Mouse (Mus musculus): ENCODE results near the gene Akr1b10.
A peak's percentile ranks its signal among the peaks of the same experiment; 100 is the strongest.
"Not testable (repeated sequence)": the region's sequence is repeated elsewhere in the genome, so short reads cannot be mapped to it uniquely, and the experiment has no call there.

Gene Akr1b10

DNA sequence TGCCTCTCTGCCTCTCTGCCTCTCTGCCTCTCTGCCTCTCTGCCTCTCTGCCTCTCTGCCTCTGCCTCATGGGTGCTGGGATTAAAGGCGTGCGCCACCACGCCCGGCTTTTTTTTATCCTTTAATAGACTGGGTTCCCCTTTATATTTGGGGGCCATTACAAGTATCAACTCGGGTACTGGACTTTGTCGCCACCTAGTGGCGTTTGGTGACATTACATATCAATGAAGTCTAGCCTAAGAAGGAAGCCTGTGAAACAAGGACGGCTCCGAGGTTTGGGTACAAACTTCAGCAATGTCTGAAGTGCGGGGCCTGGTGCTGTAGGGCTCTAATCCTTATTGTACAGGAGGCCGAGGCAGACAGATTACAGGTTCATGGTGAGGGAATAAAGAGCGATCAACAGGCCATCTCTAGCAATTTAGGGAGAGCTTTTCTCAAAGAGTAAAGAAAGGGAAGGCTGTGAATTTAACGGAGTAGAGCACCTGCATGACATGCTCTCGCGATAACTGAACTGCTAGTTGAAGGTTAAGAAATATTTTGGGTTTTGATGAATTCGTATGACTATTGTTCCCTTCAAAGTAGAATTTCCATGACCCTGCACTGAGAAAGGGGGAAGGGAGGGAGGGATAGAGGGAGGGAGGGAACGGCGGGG lies 12.2 kb upstream of the Akr1b10 start:
- peak; percentile 78 for DNase-seq (ENCODE audit: extremely low spot score, low read depth, low spot score)

DNA sequence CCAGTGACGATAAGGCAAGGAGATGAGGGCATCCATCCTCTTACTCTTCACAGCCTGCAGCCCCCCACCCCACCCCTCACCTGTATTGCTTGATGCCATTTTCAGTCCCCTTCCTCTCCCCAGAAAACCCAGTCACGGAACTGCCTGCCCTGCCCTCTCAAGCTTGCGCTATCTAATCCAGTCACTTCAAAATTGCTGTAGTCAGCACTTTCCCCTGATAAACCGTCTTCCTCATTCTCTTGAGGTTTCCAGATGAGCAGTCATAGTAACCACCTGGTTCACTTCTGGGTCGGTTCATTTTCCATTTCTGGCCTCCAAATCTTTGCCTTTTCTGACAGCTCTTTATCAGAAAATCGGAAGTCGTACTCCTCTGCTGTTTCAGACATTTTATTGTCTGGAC lies 10.2 kb upstream of the Akr1b10 start:
- no peak for DNase-seq (ENCODE audit: extremely low spot score, low read depth, low spot score)

DNA sequence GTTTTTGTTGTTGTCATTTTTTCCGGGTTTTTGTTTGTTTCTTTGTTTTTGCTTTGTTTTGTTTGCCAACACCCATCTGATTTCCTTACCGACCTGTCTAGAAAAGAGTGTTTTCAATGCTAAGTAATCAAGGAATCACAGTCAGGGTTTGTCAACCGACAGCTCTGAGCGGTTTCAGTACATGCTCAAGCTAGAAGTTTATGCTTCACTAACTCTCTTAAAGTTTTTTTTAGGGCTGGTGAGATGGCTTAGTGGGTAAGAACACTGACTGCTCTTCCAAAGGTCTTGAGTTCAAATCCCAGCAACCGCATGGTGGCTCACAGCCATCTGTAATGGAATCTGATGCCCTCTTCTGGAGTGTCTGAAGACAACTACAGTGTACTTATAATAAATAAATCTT lies 8.1 kb upstream of the Akr1b10 start:
- not testable (repeated sequence) for DNase-seq (ENCODE audit: extremely low spot score, low read depth, low spot score)

DNA sequence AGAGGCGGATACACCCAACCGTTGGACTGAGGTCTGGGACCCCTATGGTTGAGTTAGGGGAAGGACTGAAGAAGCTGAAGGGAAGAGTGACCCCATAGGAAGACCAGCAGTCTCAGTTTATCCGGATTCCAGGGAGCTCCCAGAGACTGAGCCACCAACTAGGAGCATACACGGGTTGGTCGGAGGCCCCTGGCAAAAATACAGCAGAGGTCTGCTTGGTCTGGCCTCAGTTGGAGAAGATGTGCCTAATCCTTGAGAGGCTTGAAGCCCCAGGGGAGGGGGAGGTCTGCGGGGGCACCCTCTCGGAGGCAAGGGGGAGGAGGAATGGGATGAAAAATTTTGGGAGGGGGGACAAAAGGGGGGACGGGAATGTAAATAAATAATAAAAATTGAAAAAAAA lies 617 bp upstream of the Akr1b10 start:
- DNase-seq (ENCODE audit: extremely low spot score, low read depth, low spot score): no peak

DNA sequence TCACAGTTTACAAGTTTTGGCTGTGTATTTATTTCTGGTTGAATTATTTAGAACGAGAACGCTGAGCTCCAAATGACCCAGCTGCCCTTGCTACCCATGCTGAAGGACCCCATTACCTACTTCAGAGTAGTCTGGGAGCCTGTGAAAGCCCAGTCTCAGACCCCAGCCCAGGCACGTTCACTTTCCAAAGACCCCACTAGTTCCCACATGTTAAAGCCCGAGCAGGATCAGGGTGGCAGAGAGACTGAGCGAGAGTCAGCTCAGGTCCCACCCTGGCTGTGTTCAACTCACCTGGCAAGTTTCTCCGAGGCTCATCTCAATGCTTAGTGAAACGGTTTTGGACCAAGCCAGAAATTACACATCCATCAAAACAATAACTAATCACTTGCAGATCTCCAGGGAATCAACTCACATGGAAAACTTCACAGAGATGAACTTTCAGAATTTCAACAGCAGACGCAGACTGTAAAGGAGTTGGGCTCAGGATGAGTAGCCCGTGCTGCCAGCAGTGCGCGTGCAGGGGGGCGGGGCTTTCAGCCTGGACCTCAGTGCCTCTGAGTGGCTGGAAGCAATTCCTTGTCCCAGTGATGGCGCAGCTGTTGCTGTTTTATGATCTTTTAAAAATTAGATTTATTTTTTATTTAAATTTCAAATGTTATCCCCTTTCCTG lies 818 bp downstream of the Akr1b10 start:
- peak; percentile 12 for DNase-seq (ENCODE audit: extremely low spot score, low read depth, low spot score)

DNA sequence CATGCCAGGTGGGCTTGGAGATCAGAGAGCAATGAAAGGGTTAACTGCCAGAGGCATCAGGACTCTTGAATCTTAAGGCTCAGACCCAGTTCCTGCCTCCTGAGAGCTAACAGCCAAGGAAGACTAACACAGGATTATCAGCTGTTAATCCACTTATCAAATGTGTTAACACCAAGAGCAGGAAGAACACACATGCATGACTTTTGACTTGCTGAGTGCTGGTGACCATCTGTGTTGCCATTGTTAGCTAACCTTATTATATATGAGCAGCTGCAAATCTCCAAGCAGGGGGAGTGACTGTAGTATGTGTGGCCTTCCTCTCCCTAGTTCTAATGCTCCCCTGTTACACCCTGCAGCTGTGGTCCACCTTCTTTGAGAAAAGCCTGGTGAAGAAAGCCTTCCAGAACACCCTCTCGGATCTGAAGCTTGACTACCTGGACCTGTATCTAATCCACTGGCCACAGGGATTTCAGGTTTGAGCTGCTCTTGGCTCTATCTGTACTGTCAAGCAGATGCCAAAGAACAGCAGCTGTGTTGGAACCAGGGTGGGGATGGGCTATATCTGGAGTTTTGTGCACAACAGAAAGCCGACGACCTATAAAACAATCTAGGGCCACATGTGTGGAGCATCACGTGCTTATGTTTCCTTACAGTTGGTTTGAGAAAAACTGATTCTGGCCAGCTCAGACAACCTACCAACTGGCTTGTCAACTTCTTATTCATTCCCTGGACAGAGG lies 4.6 kb downstream of the Akr1b10 start:
- DNase-seq (ENCODE audit: extremely low spot score, low read depth, low spot score): no peak

DNA sequence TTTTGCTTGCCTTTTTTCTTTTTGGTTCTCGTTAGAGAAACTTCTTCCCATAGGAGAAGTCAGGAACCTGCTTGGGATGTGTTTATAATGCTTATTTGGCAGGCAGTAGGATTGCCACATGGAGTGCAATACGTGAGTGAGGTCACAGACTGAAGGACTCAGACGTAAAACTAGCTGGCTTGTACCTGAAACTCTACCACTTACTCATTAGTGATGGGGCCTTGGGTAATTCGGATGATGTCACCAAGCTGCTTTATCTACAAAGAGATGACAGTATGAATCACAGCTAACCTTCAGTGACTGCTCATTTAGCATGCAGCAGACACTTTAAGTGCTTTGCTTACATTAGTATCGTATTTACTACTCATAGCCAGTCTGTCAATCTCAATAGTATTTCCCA lies 11.9 kb downstream of the Akr1b10 start:
- DNase-seq (ENCODE audit: extremely low spot score, low read depth, low spot score): no peak

DNA sequence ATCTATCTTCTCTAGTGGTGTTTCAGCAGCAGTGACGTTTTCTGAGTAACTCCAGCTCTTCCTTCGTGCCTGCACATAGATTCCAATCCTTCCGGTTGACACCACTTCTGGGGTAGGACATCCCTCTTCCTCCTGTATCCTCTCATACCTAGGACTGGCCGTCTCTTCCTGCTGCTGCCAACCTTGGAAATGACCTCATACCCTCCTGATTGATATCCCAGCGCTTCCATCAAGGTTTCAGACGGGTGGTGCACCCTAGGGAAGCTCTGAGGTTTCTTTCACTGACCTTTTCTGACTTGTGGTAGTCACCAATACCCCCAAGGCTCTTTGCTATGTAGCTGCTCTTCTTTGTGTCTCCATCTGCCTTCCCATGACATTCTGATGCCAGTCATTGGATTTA lies 14.4 kb downstream of the Akr1b10 start:
- no peak for DNase-seq (ENCODE audit: extremely low spot score, low read depth, low spot score)

DNA sequence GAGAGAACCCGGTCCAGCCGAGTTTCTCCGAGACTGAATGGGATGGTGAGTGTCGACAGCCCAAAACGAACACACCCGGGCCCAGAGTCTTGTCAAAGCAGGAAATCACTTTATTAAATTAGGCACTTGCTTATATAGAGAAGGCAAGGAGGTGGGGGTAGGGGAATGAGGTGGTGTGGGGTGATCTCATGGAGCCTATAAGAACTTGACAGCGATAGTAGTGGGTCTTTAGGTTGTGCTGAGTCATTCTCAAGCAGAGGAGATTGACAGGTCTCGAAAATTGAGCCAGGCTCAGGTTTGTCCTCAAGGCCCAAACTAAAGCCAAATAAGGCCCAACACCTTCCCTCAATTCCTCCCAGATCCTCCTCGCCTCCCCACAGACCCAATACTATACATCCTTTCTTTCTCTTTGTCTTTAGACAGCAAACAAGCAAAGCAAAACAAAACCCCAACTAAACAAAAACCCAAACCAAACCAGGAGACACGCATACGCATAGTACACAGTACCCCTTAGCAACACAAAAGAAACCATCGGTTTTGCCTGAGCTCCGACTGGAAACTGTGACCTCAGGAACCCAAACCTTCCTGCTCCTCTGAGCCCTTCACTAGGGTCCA lies 15.7 kb downstream of the Akr1b10 start:
- no peak for DNase-seq (ENCODE audit: extremely low spot score, low read depth, low spot score)

DNA sequence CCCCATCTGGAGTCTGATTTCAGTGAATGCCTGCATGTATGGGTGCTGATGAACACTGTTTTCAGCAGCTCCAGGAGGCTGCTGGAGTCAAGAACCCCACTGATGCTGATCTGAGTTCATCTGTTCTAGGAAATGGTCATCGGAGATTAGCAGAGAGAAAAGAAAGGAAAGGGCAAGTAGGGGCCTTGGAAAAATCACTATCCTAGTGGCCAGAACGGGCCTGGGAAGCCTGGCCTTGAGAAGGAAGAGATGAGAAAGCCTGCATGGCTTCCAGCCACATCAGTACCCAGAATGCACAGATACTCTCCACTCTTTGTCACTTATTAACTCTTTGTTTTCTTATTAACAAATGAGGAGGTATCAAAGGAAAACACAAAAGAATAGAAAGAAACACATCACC lies 16.7 kb downstream of the Akr1b10 start:
- no peak for DNase-seq (ENCODE audit: extremely low spot score, low read depth, low spot score)

DNA sequence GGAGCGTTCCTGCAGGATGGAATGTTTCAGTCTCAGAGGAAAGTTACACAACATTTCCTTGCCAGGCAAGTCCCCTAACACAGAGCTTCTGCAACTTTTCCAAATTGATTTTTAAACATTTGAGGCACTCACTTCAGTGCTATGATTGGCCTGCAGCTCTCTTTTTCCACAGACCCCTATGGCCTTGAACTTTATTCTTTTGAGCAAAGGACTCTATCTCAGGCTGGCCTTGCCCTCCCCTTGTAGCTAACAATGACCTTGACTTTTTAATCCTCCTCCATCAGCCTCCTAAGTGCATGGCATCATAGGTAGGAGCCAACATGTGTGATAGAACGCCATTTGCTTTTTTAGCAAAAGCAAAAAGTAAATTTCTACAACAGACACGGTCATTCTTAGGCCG lies 22.7 kb downstream of the Akr1b10 start:
- no peak for DNase-seq (ENCODE audit: extremely low spot score, low read depth, low spot score)

DNA sequence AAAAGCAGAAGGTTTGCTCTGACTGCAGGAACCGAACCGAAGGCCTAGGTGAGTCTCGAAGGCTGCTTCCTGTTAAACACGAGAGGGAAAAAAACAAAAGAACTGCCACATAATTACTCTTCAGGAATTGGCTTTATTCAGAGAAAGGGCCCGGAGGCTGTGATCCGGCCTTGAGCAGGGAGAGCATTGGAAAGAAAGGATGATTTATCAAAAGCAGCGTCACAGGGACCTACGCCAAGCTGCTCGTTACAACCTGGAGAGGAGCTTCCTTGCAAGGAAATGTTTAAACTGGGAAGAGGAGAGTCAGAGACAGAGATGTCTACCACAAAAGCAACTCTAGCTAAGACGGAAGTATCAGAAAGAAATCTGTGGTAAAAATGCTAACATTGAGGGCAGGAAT lies 23.4 kb downstream of the Akr1b10 start:
- no peak for DNase-seq (ENCODE audit: extremely low spot score, low read depth, low spot score)

DNA sequence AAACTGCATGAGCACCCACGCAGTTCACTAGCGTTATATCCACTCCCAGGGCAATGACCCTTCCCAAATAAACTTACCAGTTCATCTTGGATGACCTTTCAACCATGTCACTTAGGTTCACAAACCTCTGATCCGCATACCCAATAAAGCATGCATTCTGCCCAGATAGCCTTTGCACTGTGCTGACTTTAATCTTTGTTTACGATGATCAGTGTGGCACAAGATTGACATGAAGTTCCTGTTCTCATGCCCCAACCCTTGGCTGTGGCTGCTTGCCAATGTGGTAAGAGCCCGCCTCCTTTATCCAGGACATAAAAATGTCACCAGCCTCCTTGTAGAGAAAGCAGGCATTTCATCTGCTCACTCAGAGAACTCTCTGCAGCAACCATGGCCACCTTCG lies 28.0 kb downstream of the Akr1b10 start, which contains the start of gene Akr1b7:
Akr1b7 (plus strand) TSS at position 312 of the 400 bp plus-strand sequence.
- no peak for DNase-seq (ENCODE audit: extremely low spot score, low read depth, low spot score)

DNA sequence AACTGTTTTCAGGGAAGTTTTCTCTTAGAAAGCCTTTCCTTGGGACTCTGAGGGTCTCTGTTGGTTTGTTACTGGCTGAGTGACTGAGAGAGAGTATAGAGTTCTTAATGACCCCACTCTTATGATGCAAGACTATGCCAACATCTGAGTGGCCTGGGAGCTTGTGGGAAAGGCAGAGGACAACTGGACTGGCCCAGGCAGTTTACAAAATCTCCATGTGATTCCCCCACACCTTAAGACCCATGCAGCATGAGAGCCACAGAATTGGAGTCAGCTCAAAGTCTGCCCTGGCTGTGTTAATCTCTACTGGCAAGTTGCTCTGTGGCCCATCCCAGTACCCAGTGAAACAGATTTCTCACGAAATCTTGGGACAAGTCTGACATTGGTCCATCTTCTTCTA lies 28.7 kb downstream of the Akr1b10 start:
- no peak for DNase-seq (ENCODE audit: extremely low spot score, low read depth, low spot score)

DNA sequence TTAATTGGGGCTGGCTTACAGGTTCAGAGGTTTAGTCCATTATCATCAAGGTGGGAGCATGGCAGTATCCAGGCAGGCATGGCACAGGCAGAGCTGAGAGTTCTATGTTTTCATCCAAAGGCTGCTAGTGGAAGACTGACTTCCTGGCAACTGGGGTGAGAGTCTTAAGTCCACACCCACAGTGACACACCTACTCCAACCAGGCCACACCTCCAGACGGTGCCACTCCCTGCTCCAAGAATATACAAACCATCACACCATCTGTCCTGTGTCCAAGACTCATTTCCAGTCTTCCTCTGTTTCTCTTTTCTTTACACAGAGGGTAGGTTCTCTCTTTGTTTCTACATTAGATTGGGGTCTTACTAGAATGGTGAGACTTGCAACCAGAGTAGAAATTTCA lies 29.4 kb downstream of the Akr1b10 start:
- DNase-seq (ENCODE audit: extremely low spot score, low read depth, low spot score): not testable (repeated sequence)

DNA sequence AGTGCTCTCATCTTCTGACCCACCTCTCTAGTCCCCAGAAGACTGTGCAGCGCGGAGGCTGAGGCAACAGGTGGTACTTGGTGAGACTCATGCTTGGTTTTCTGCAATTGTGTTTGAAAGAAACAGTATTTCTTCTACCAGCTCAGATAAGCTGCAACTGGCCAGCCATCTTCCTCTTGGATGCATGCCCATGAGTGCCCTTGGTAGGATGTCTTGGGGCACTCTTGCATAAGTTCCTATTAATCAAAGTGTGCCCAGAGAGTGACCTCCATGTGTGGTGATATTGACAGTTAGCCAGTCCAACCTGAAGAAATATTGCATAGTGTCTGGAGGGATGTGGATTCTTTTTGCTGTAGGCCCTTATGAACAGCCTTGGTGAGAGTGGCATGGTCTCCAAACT lies 32.5 kb downstream of the Akr1b10 start:
- no peak for DNase-seq (ENCODE audit: extremely low spot score, low read depth, low spot score)

DNA sequence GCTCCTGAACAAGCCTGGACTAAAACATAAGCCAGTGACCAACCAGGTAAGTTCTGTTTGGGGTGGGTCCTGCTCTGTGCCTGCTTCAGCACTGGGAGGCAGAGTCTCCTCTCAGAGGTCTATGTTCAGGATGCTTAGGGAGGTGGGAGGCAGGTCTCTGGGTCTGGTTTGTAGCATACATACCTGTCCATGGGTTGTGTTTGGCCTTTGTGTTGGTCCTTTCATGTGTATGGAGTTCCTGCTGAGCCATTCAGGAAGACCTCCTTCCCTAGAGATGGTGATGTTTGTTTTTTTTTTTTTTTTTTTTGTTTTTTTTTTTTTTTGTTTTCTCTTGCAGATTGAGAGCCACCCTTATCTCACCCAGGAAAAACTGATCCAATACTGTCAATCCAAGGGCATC lies 35.1 kb downstream of the Akr1b10 start:
- DNase-seq (ENCODE audit: extremely low spot score, low read depth, low spot score): no peak

DNA sequence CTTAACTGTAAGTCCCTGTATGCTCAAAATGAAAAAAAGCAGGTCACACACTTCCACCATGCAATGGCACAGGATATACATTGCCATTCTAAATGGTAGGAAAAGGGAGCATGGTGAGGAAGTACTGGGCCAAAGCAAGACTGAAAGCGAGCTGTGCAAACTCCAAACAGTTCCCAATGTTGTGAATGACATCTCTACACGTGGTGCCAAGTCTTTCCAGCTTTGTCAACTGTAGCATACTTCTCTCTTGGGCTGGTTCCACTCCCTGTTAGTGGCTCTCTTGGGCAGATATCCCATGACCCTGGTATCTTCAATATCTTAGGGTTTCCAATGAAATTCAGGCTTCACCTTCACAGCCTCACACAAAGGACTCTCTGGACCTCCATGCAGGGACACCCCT lies 55.0 kb downstream of the Akr1b10 start:
- no peak for DNase-seq (ENCODE audit: extremely low spot score, low read depth, low spot score)

DNA sequence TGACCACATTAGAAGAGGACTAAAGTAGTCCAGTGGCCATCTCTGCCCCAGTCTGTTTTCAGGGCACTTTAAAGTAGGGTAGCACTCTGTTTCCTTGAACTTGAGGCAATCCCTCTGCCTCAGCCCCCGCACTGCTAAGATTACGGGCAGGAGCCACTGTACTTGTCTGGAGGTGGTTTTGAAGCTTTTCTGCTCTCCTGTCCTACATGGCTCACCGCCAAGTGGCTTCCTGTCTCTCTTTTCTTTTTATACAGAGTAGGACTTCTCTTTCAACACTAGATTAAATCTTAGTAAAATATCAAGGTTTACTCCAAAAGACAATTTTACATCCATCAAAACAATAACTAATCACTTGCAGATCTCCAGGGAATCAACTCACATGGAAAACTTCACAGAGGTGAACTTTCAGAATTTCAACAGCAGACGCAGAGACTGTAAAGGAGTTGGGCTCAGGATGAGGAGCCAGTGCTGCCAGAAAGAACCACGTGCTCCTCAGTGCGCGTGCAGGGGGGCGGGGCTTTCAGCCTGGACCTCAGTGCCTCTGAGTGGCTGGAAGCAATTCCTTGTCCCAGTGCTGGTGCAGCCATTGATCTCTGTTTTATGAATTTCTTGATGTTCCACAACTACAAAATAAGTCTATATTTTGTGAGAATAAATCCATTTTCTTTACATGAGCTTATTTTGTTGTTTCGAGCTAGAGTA lies 57.7 kb downstream of the Akr1b10 start:
- DNase-seq (ENCODE audit: extremely low spot score, low read depth, low spot score): no peak

DNA sequence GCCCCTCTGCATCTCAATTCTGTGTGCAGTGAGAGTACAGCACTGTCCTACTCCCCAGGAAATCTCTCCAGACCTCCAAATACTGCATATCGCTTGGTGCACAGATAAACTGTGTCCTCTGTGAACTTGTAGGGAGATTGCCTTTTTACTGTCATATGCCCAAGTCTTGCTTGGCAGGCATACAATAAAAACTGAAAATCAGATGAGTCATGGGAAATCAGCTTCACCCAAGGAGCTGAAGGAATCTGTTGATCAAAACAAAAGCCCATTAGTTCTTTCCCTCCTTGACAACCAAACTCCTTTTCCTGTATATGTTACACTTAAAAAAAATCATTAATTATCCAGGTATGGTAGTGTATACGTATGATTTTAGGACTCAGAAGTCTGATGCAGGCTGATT lies 59.8 kb downstream of the Akr1b10 start:
- no peak for DNase-seq (ENCODE audit: extremely low spot score, low read depth, low spot score)

All from hindlimb bud, embryonic 11.5 days (tissue).